Mouse (Mus musculus) retina, postnatal 1 day (tissue): Measurements from ENCODE around the gene Tas2r129.
"Not testable (repeated sequence)": the region's sequence is repeated elsewhere in the genome, so short reads cannot be mapped to it uniquely, and the experiment has no call there.

Experiments
- DNase-seq: peaks from one replicate; pipeline ENCODE4 v3.0.0-alpha.2; 2012

Tas2r129 gene

DNA sequence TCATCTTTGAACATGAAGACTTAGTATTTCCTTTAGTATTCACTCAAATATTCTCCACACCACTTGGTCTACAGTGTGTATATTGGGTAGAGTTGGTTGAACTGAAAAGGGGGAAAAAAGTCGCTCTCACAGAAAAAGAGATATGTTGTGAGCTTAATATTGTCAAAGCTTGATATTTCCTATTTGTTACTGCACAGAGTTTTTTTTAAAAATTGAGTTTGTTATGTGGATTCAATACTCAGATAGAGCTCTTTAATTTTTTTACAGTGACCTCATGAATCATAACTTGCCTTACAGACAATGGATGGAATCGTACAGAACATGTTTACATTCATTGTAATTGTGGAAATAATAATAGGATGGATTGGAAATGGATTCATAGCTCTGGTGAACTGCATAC is at the start of gene Tas2r129:
Tas2r129 (plus strand) TSS at position 301 of the 400 bp plus-strand sequence.
- no peak for DNase-seq

DNA sequence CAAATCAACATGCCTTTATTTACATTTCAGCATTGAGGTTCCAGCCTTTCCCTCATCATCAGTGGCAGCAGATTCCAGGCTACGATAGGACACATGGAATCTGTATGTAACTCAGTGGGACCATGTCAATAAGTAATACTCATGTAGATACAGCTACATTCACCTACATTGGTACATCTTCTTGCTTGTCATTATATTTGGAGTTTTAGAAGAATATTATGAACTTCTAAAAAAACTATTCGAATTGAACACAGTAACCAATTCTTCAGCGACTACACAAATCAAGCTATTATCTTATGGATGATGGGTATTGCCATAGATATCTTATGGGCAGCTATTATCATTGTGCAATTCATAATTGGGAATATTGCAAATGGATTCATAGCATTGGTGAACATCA is 41.6 kb upstream of the Tas2r129 start, which contains the start of gene Tas2r125:
Tas2r125 (plus strand) TSS at position 301 of the 400 bp plus-strand sequence.
- DNase-seq: no peak

DNA sequence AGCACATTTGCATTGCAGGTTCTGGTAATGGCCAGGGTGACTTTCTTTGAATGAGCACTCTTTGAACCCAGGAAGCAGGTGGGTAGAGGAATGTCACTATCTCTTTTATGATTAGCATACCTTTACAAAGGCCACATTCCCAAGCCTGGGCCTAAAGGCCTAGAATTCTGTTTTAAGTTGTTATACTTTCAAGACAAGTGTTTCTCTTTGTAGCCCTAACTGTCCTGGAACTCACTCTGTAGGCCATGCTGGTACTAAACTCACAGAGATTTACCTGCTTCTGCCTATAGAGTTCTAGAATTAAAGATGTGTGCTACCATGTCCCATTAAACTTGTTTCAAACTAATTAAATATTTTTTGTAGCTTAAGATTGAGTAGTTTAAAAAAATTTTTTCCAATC is 9.5 kb upstream of the Tas2r129 start:
- not testable (repeated sequence) for DNase-seq

DNA sequence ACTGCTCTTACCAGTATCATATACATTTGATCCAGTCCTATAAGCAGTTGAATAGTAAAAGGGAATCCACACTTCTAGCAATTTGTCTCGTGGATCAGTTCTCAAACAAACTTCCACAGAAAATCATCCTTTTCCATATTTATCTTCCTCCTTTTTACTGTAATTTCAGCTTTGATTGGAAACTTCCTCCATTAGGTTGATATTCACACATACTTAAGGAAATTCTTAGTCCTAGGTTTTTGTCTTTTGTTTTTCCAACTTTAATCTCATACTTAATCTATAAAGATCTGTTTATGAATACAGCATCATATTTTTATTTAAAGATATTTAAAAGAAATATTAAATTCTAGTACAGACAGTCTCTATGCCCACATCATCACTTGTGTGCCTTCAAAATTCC is 6.9 kb downstream of the Tas2r129 start, which contains the start of gene Tas2r131:
Tas2r131 (minus strand) TSS at position 101 of the 400 bp plus-strand sequence.
- no peak for DNase-seq

DNA sequence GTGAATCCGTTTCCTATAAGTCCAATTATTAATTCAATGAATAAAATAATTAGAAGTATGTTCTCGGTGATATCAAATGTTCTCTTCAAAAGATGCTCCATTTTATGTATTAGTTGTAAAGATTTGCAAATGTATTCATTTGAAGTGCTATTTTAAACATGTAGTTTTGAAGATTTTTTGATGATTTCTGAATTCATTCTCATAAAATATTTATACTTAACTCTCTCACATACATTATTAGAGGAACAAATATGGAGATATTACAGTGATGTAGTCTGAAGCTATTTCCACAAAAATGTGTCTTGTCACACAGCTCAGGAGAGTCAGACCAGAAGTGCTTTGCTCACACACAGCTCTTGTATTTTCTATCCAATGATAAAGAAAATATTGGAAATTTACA is 30.0 kb downstream of the Tas2r129 start, which contains the start of gene Tas2r109:
Tas2r109 (minus strand) TSS at position 101 of the 400 bp plus-strand sequence.
- no peak for DNase-seq
